Mouse (Mus musculus): ENCODE results near the gene Cpt2.

GRCm38 (mm10) chr4:107969781-107970180 lies 46.4 kb upstream of the Cpt2 start:
- TF ChIP-seq CTCF (IDR thresholded peaks at IDR 0.05; ENCODE audit: low read depth) (no peak), EP300 (IDR thresholded peaks at IDR 0.05; ENCODE audit: low read depth) (no peak)
